In the genomic region with DNA sequence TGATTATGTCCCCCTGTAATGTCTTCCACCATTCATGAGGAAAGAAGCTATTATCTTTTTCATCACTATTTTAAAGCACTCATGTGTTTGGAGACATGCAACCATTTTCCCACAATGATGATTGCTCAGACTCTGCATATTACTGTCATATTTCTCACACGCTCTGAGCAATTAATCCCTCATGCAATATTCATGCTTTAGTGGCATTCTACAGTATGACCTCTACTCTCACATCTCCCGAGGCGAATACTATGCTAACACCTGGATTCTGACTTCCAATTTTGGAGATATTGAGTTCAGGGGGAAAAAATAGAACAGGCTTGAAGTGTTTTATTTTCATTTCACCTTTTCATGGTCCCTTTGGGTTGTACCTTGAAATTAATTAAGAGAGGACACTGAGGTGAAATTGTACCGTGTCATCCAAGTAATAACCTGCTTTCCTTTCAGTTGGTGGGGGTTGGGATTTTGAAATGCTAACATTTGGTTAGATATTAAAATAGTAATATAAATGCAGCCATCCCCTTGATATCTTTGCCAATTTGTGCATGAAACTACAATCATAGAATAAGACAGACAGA, we compare ENCODE assay signal across 17 mouse cellular contexts.
"Had no signal": no experiment of that assay in that cellular context is flagged by ENCODE, and none has a peak within 500 bp of the region (broad histone marks: within the 10 kb centered on the region; RNA-seq: fewer than 3 reads in every experiment).

No protein-coding gene starts in this region.

- H3K36me3 ChIP-seq: limb, embryonic 12.5 days; liver, embryonic 13.5 days; lung, embryonic 15.5 days; stomach, embryonic 15.5 days had no signal

- H3K4me1 ChIP-seq: limb, embryonic 12.5 days; liver, embryonic 13.5 days; lung, embryonic 15.5 days; stomach, embryonic 15.5 days had no signal

- H3K9ac ChIP-seq: limb, embryonic 12.5 days; liver, embryonic 13.5 days; liver, postnatal 0 days; lung, embryonic 15.5 days; stomach, embryonic 15.5 days had no signal

- DNase-seq: kidney, adult 11 months; kidney, adult 9 months; kidney, postnatal 36 days; layer of hippocampus, adult 9-11 months; layer of hippocampus, postnatal 36 days; liver; liver, embryonic 13.5 days; liver, postnatal 0 days; lung, postnatal 14 days; right cerebral cortex, postnatal 14 days; thymus, adult 2 months; thymus, postnatal 36 days had no signal

- H3K4me2 ChIP-seq: limb, embryonic 12.5 days; liver, embryonic 13.5 days; lung, embryonic 15.5 days; stomach, embryonic 15.5 days had no signal

- H3K4me3 ChIP-seq: limb, embryonic 12.5 days; liver, embryonic 13.5 days; lung, embryonic 15.5 days; stomach, embryonic 15.5 days had no signal

- H3K27me3 ChIP-seq: limb, embryonic 12.5 days; liver, embryonic 13.5 days; lung, embryonic 15.5 days; stomach, embryonic 15.5 days had no signal

- H3K9me3 ChIP-seq: limb, embryonic 12.5 days; liver, embryonic 13.5 days; lung, embryonic 15.5 days; stomach, embryonic 15.5 days had no signal

- ATAC-seq: liver, postnatal 0 days had no signal

- H3K27ac ChIP-seq: kidney, postnatal 0 days; limb, embryonic 12.5 days; liver, embryonic 13.5 days; lung, embryonic 15.5 days; macrophage; stomach, embryonic 15.5 days had no signal
